Mouse (Mus musculus) spleen, embryonic (tissue): Measurements from ENCODE around the gene Vmn2r88.
"Not testable (repeated sequence)": the region's sequence is repeated elsewhere in the genome, so short reads cannot be mapped to it uniquely, and the experiment has no call there.

Experiments
- CTCF ChIA-PET: fragments of 350-600 bp; sonication (Branson Sonifier 250); formaldehyde crosslinking; loops from one replicate; lab custom pipeline; 2022; lab: Charles Lee

Gene Vmn2r88

DNA sequence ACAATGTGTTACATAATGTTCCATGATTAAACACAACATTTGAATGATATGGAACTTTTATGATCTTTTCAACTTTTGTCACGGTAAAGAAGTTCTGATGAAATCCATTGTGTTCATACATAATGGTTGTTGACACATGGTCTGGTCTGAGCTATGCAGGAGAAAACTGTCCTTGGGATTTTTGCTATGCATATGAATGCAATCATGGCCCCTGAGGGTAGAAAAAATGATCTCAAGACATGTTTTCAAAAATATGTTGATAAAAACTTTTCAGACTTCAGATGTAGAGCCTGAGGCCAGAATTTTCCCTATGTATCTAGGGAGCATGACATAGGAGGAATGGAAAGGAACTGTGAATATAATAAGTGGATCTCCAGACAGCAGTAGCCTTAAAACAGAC, at the start of gene Vmn2r88:
Gene Vmn2r88, plus strand, starts transcription at position 301 of the 400 bp plus-strand sequence.
- CTCF ChIA-PET = no interaction called here

DNA sequence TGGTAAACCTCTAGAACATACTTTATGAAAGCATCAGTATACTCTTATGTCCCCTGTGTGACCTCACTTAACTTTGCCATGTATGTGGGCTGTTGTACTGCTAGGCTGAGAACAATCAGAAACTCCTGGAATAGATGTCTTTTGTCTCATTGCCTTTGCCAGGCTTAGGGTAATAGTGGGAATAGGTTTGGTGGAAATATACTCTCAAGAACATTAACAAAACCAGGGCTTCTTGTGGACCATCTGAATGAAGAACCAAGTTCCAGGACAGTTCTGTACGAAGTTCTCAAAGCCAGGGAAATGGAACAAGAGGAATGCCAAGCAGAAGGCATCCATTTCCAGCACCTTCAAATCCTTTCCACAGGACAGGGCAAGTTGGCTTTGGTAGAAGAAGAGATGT, 49.2 kb upstream of the Vmn2r88 start, which contains the start of gene Gm7247:
Gene Gm7247, plus strand, starts transcription at position 301 of the 400 bp plus-strand sequence.
- CTCF ChIA-PET = no interaction called here

DNA sequence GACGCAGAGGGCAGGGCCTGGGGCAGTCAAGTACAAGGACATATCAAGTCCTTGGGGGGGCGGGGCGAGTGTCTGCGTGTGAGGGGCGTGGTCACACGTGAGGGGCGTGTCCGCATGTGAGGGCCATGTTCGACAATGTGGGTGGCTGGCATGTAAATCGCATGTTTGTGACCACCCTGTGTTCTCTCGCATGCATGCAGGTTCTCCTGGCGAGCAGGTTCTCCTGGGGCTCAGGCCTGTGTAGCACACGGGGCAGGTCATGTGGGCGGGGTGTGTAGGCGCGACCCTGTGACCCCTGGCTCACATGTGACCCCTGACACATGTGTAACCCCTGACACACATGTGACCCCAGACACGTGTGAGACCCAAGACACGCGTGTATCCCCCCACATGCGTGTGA, 27.8 kb upstream of the Vmn2r88 start:
- CTCF ChIA-PET = no interaction called here

DNA sequence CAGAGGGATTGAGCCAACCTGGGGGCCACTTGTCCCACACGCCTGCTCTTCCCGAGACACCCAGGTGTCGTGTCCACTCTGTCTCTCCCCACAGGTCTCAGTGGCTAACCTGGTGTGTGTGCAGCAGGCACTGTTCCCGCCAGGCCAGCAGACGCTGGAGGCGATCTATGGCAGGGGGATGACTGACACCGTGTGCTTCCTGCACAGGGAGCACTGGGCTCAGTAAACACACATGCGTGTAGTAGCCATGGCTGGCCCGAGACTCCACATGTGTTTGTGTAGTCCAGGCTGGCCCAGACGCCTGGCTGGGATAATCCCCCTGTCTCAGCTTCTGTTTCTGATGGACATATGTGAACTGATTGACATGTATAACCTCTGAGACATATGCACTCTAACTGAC, 26.3 kb upstream of the Vmn2r88 start:
- CTCF ChIA-PET = no interaction called here

DNA sequence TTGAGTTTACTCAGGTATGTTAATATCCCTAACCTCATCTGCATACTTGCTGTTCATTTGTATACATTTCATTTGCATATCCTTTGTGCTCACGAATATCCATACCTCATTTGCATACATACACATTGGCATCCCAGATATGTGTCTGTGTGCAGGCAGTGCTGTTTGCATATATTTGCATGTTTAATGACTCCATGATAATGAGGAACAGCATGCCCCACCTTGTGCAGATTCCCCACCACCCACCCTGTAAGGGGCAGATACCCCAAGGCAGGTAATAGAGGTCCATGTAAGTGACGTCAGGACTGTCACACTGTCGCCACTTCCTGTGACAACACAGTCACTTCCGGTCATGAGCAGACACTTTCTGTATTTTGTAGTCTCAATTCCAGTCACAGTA, 24.9 kb upstream of the Vmn2r88 start:
- CTCF ChIA-PET = no interaction called here

DNA sequence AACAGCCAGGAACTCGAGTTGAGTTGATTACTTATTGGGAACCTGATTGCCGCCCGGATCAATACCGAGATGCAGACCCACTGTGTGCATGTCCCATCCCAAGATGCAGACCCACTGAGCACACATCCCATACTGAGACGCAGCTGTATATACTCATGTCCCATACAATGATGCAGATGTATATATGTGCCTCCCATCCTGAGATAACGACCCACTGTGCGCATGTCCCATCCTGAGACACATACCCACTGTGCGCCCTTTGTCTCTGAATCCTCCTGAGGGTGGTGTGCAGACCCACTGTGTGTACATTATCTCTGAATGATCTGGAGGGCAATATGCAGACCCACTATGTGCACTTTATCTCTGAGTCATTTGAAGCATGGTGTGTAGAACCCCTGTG, 22.9 kb upstream of the Vmn2r88 start:
- CTCF ChIA-PET = no interaction called here

DNA sequence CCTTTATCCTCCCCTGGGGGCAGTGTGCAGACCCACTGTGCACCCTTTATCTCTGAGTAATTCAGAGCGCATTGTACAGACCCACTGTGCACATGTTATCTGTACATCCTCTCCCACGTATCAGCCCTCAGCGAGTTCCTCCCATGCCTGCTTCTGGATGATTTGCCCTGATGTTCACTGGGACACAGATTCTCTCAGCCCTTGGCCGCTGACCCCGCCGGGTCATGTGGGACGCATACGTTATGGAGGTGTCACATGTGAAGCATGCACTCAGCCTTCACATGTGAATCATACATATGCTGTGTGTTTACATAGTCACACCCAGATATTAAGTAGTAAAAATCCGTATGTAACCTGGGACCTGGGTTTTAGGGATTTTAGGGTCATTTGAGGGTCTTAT, 22.4 kb upstream of the Vmn2r88 start:
- CTCF ChIA-PET = no interaction called here

DNA sequence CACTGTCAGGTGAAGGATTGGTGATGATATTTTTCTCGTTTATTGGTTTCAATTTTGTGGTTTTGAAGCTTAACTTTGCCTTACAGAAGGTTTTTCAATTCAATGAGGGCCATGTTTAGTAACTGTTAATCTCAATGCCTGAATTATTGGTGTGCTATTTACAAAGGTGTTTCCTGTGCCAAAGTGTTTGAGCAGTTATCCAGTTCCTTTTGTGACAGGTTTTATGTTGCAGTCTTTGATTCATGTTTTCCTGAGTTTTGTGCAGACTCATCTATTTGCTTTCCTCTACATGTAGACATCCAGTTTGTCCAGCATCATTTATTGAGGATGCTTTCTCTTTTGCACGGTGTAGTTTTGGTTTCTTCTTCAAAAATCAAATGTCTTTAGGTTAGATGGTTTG, 13.3 kb downstream of the Vmn2r88 start:
- CTCF ChIA-PET = no interaction called here

DNA sequence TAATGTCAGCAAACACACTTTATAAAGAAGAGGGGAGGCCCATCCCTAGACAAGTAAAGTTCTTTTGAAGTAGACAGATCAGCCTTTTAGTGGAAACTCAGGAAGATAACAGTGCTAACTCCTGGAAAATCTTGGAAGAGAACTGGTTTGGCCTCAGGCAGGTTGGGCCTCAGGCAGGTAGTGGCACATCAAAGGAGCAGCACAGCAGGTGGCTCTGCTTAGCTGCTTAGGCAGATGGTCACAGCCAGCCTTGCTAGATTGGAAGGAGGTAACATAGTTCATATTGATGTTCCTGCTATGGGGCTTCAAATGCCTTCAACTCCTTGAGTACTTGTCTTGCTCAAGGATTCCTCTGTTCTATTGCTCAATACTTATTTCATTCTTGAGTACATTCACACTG, 19.5 kb downstream of the Vmn2r88 start:
- CTCF ChIA-PET = not testable (repeated sequence)

DNA sequence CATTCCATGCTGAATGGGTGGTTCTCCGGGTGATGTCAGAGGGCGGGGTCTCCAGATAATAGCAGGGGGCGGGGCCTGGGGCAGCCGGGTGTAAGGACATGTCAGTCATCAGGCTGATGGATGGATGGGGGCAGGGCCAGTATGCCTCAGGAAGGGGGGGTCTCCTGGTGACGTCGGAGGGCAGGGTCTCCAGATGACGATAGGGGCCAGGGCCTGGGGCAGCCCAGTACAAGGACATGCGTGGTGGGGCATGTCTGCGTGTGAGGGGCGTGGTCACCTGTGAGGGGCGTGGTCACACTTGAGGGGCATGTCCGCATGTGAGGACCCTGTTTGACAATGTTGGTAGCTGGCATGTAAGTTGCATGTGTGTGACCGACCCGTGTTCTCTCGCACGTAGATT, 23.9 kb downstream of the Vmn2r88 start:
- CTCF ChIA-PET = no interaction called here

DNA sequence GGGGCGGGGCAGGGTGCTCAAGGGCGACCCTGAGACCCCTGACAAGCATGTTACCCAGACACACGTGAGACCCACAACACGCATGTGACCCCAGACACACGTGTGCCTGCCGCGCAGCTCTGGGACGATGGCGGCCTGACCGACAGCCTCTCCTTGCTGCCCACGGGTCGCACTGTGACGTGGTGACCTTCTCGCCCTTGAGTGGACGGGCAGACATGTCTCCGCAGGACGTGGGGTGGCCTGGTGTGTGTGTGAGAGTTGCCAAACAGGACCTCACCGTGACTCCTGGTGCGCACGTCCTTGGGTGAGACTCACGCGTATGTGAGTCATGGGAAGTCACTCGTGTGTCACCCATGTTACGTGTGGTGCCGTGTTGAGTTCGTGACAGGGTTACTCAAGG, 24.4 kb downstream of the Vmn2r88 start:
- CTCF ChIA-PET = no interaction called here

DNA sequence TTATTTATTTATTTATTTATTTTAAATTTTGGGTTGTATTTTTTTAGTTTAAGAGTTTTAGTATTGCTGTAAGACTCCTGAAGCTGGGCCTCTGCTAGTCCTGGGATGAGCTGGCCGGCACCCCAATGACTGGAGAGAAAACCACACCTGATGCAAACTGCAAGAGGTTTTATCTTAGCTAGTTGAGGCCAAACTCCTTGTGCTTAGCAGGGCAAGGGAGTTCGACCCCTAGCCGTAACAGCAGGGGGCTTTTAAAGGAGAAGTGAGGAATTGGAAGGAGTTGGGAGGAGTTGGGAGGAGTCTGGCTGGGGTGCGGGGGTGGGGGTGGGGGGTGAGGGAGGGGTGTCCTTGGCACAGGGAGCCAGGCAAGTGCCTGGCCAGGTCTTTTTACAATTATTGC, 28.3 kb downstream of the Vmn2r88 start:
- CTCF ChIA-PET = no interaction called here

DNA sequence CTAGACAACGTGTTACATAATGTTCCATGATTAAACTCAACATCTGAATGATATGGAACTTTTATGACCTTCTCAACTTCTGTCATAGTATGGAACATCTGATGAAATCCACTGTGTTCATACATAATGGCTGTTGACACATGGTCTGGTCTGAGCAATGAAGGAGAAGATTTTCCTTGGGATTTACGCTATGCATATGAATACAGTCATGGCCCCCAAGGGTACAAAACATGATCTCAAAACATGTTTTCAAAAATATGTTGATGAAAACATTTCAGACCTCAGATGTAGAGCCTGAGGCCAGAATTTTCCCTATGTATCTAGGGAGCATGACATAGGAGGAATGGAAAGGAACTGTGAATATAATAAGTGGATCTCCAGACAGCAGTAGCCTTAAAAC, 40.9 kb downstream of the Vmn2r88 start, which contains the start of gene Vmn2r89:
Gene Vmn2r89, plus strand, starts transcription at position 301 of the 400 bp plus-strand sequence.
- CTCF ChIA-PET = not testable (repeated sequence)
